Mouse (Mus musculus) bone marrow, adult 2 months (tissue): ENCODE data around the gene Adad2.

Source experiments
- CTCF ChIP-seq: fragments of 200-500 bp; IDR thresholded peaks from 2 replicates; pipeline ENCODE4 v1.5.1; 2011; ENCODE audit warnings: low read length, control low read depth; ENCODE audit not compliant: control insufficient read depth, insufficient read depth
- POLR2A ChIP-seq: fragments of 200-500 bp; IDR thresholded peaks from 2 replicates; pipeline ENCODE4 v1.6.1; 2011; ENCODE audit warnings: low read depth, mild to moderate bottlenecking, control low read depth, low read length, borderline replicate concordance; ENCODE audit not compliant: control insufficient read depth

- TF ChIP-seq CTCF (no peak), POLR2A (no peak)
Measured at GRCm38 (mm10) chr8:119627199-119627598, 14.7 kb downstream of the Adad2 start.
